Mouse (Mus musculus) hindbrain, embryonic 16.5 days (tissue): ENCODE data around the gene Gmds. TPM values are rescaled to one million over a fixed set of nuclear protein-coding genes. Genes with fewer than 3 reads are reported as not detected.

Experiments
- ATAC-seq: fragments of 200-750 bp; cut with Nextera tagmentation; 2 replicates; pipeline ENCODE4 v1.8.0; 2017; ENCODE audit warnings: moderate TSS enrichment, moderate library complexity
- H3K27ac ChIP-seq: fragments of 300-500 bp; sonication (generic); 2 replicates; pipeline ENCODE4 v1.5.1; 2014; ENCODE audit warnings: low read depth, mild to moderate bottlenecking, control low read depth, low read length, moderate library complexity
- H3K27me3 ChIP-seq: fragments of 300-500 bp; sonication (generic); replicated peaks from 2 replicates; pipeline ENCODE4 v1.6.1; 2014; ENCODE audit warnings: low read length; ENCODE audit not compliant: control insufficient read depth, insufficient read depth
- H3K36me3 ChIP-seq: fragments of 300-500 bp; sonication (generic); 2 replicates; pipeline ENCODE4 v1.6.1; 2014; ENCODE audit warnings: mild to moderate bottlenecking, low read length, moderate library complexity, mixed read lengths; ENCODE audit not compliant: control insufficient read depth, insufficient read depth
- H3K4me1 ChIP-seq: fragments of 300-500 bp; sonication (generic); 2 replicates; pipeline ENCODE4 v1.6.1; 2014; ENCODE audit warnings: low read depth, low read length; ENCODE audit not compliant: control insufficient read depth, insufficient read depth
- H3K4me2 ChIP-seq: fragments of 300-500 bp; sonication (generic); 2 replicates; pipeline ENCODE4 v1.6.1; 2014; ENCODE audit warnings: mild to moderate bottlenecking, low read length, control low read depth, moderate library complexity
- H3K4me3 ChIP-seq: fragments of 300-500 bp; sonication (generic); 2 replicates; pipeline ENCODE4 v1.5.1; 2014; ENCODE audit warnings: mild to moderate bottlenecking, low read length, control low read depth, moderate library complexity
- H3K9ac ChIP-seq: fragments of 300-500 bp; sonication (generic); 2 replicates; pipeline ENCODE4 v1.6.1; 2014; ENCODE audit warnings: low read depth, mild to moderate bottlenecking, control low read depth, low read length, moderate library complexity
- H3K9me3 ChIP-seq: fragments of 300-500 bp; sonication (generic); 2 replicates; pipeline ENCODE4 v1.6.1; 2014; ENCODE audit warnings: mild to moderate bottlenecking, low read length, moderate library complexity; ENCODE audit not compliant: control insufficient read depth
- WGBS: fragments of 180-500 bp; shearing (Covaris S2); extraction: QIAGEN DNeasy Blood & Tissue Kit; methylation state at CpG from one replicate; pipeline ENCODE4 v1.1.7; 2014; 5-methylcytosine and 5-hydroxymethylcytosine counted together
- polyA plus RNA-seq: library from polyadenylated mRNA; unstranded; fragments of >200 nt; fragmentation: Nextera tagmentation; extraction: Ambion mirVana; gene quantifications from 2 replicates; pipeline ENCODE4 v1.2.1, GENCODE M21; 2015

Gmds gene
- polyA plus RNA-seq, 1 experiment from 2014 or later: 38.2 TPM

- Histone ChIP-seq H3K9ac (no peak overlapping the region), H3K36me3 (no peaks in the 10 kb centered on the region), H3K4me1 (no peaks in the 10 kb centered on the region), H3K27me3 (no peaks in the 10 kb centered on the region), H3K27ac (no peak overlapping the region), H3K4me3 (no peak overlapping the region), H3K9me3 (no peaks in the 10 kb centered on the region), H3K4me2 (no peak overlapping the region)
- 0 out of 2 replicates have a peak, but pooled peaks have one; percentile 48 for ATAC-seq
- 64% methylated on average over 8 of the region's 8 CpGs for WGBS
These were observed 304.4 kb downstream of the Gmds start for GRCm38 (mm10) chr13:32034139-32034538.

GRCm38 (mm10) chr13:32026226-32026975 is 312.1 kb downstream of the Gmds start:
- H3K27ac ChIP-seq: no peak overlapping the region
- 89% methylated on average over 6 of the region's 6 CpGs for WGBS
- H3K36me3 ChIP-seq: no peaks in the 10 kb centered on the region
- H3K4me1 ChIP-seq: no peaks in the 10 kb centered on the region
- H3K9me3 ChIP-seq: no peaks in the 10 kb centered on the region
- H3K4me2 ChIP-seq: no peak overlapping the region
- ATAC-seq: no peak
- no peaks in the 10 kb centered on the region for H3K27me3 ChIP-seq
- H3K4me3 ChIP-seq: no peak overlapping the region
- no peak overlapping the region for H3K9ac ChIP-seq

DNA sequence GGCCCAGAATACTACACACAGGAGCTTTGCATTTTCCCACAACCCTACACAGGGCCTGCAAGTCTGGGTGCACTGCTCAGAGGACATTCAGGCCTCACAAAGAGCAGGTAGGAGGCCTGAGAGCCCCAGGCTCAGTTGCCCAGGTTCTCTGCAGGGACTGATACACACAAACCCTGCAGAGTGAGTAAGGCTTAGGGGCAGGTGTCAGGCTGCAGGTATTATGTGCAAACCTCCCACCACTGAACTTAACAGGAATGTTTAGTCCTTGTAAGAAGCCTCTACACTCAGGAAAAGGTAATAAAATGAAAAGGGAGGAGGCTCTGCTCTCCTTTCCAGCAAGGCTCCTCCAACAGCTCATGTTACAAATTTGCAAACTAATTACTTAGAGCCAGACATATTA is 313.7 kb downstream of the Gmds start:
- H3K4me1 ChIP-seq: no peaks in the 10 kb centered on the region
- no peaks in the 10 kb centered on the region for H3K36me3 ChIP-seq
- H3K9me3 ChIP-seq: no peaks in the 10 kb centered on the region
- H3K4me3 ChIP-seq: no peak overlapping the region
- no peak overlapping the region for H3K9ac ChIP-seq
- no peaks in the 10 kb centered on the region for H3K27me3 ChIP-seq
- H3K4me2 ChIP-seq: no peak overlapping the region
- H3K27ac ChIP-seq: no peak overlapping the region
- ATAC-seq: no peak

- no peak overlapping the region for H3K4me3 ChIP-seq
- no peaks in the 10 kb centered on the region for H3K27me3 ChIP-seq
- no peaks in the 10 kb centered on the region for H3K9me3 ChIP-seq
- H3K4me2 ChIP-seq: no peak overlapping the region
- H3K9ac ChIP-seq: no peak overlapping the region
- no peaks in the 10 kb centered on the region for H3K36me3 ChIP-seq
- no peak overlapping the region for H3K27ac ChIP-seq
- H3K4me1 ChIP-seq: no peaks in the 10 kb centered on the region; the same call in 1 of the 2 replicates
- 61% methylated on average over 6 of the region's 6 CpGs for WGBS
- ATAC-seq: 0 out of 2 replicates have a peak, but pooled peaks have one; percentile 46
These were observed 317.9 kb downstream of the Gmds start for GRCm38 (mm10) chr13:32020455-32021249.

DNA sequence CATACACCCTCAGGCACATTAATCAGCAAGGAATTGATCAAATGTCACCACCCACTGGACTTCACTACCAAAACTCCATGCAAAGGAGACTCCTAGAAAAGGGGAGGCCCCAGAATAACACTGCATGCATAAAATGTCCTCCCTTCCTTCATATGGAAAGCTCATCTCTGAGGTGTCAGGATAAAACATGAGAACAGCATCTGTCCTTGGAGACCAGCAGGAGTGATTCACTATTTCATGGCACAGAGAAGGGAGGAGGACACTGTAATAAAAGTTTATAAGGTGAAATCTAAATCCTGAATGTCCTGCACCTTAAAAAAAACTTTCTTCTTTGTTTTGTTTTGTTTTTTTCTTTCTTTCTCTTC is 319.3 kb downstream of the Gmds start:
- Histone ChIP-seq H3K9me3 (no peaks in the 10 kb centered on the region), H3K4me1 (no peaks in the 10 kb centered on the region; the same call in 1 of the 2 replicates), H3K27ac (no peak overlapping the region), H3K36me3 (no peaks in the 10 kb centered on the region), H3K4me2 (no peak overlapping the region), H3K27me3 (no peaks in the 10 kb centered on the region), H3K4me3 (no peak overlapping the region), H3K9ac (no peak overlapping the region)
- peak; percentile 10; the same call in 1 of the 2 replicates for ATAC-seq

DNA sequence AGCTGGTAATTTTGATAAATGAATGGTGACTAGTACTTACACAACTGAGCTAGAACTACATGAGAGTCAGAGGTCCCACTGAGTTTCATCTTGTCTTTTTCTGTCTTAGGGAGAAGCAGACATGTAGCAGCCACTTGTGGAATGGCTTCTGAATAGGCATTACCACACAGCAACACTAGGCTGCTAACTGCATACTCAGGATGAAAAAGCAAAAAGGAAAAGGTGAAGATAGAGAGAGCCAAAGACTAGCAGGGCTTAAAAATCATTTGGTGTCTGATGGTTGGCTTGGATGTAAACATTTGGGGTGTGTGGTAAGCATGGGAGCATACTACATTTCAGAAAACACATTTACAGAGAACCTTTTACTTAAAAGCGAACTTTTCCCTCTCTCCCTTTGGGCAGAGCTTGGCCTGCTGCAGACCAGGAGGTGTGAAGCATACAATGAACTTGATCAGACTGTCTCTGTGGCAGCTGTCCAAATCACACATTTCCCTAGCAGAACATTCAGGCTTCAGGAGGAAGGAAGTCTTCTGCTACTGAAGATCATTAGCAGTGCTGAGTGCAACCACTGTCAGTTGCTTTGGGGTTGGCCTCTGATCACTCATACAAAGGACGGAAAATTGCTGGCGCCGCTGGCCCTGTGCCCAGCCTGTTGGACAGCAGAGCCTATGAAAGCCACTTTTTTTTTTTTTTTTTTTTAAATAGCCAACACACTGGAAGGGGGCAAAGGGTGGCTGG is 319.9 kb downstream of the Gmds start:
- 38% methylated on average over 4 of the region's 4 CpGs for WGBS
- peak; percentile 92 for ATAC-seq
- Histone ChIP-seq H3K4me1 (no peaks in the 10 kb centered on the region; the same call in 1 of the 2 replicates), H3K4me2 (no peak overlapping the region), H3K4me3 (no peak overlapping the region), H3K27ac (no peak overlapping the region), H3K36me3 (no peaks in the 10 kb centered on the region), H3K27me3 (no peaks in the 10 kb centered on the region), H3K9me3 (no peaks in the 10 kb centered on the region), H3K9ac (no peak overlapping the region)

GRCm38 (mm10) chr13:32008802-32009201 is 329.7 kb downstream of the Gmds start:
- 31% methylated on average over 4 of the region's 4 CpGs for WGBS
- no peak overlapping the region for H3K9ac ChIP-seq
- H3K4me1 ChIP-seq: no peaks in the 10 kb centered on the region
- H3K9me3 ChIP-seq: no peaks in the 10 kb centered on the region
- no peak overlapping the region for H3K4me3 ChIP-seq
- H3K36me3 ChIP-seq: no peaks in the 10 kb centered on the region
- no peak overlapping the region for H3K4me2 ChIP-seq
- ATAC-seq: no peak
- no peaks in the 10 kb centered on the region for H3K27me3 ChIP-seq
- H3K27ac ChIP-seq: no peak overlapping the region; the same call in 1 of the 2 replicates

DNA sequence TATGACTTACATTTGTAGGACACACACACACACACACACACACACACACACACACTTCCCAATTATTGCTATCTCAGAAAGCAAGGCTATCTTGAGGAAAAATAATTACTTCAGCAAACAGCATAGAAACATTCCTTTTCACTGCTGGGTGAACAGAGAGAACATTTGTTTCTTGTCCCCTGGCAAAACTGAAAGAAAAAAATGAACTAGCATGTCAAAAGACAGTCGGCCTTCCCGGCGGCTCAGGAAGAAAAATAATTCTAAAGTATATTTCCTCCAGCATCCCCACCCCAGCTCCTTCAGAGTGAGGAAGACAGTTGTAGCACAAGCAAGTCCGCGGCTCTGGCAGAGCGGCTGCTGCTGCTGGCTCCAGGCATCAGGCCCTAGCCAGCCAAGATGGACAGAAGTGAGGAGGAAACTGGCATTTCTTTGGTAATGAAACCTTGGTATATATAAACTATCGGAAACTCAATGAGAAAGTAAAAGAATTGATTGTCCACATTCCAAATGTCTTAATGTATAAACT is 330.4 kb downstream of the Gmds start:
- Histone ChIP-seq H3K4me2 (no peak overlapping the region), H3K4me1 (no peaks in the 10 kb centered on the region), H3K27me3 (no peaks in the 10 kb centered on the region), H3K4me3 (no peak overlapping the region), H3K9me3 (no peaks in the 10 kb centered on the region), H3K27ac (no peak overlapping the region), H3K36me3 (no peaks in the 10 kb centered on the region), H3K9ac (no peak overlapping the region)
- 64% methylated on average over 7 of the region's 7 CpGs for WGBS
- ATAC-seq: no peak

GRCm38 (mm10) chr13:31993391-31993790 is 345.1 kb downstream of the Gmds start:
- 78% methylated on average over 4 of the region's 4 CpGs for WGBS
- Histone ChIP-seq H3K4me3 (no peak overlapping the region), H3K27ac (no peak overlapping the region), H3K9ac (no peak overlapping the region), H3K36me3 (no peaks in the 10 kb centered on the region), H3K4me2 (no peak overlapping the region), H3K4me1 (no peaks in the 10 kb centered on the region; the same call in none of the 2 replicates), H3K9me3 (no peaks in the 10 kb centered on the region), H3K27me3 (no peaks in the 10 kb centered on the region)
- no peak for ATAC-seq
